Mouse (Mus musculus) ES-E14 (cell line): ENCODE measurements around the gene Spata5.

Experiments
- CHD2 ChIP-seq: IDR thresholded peaks from 2 replicates; pipeline ENCODE4 v1.6.1; 2014; ENCODE audit warnings: mild to moderate bottlenecking, low read depth, low read length, inconsistent platforms
- HCFC1 ChIP-seq: IDR thresholded peaks from 2 replicates; pipeline ENCODE4 v1.6.1; 2012; ENCODE audit warnings: low read length, inconsistent platforms, borderline replicate concordance; ENCODE audit not compliant: insufficient read depth
- MAFK ChIP-seq: IDR thresholded peaks from 2 replicates; pipeline ENCODE4 v1.6.1; 2014; ENCODE audit warnings: mild to moderate bottlenecking, low read depth, low read length, inconsistent platforms; ENCODE audit not compliant: insufficient read depth
- ZC3H11A ChIP-seq: IDR thresholded peaks from 2 replicates; pipeline ENCODE4 v1.6.1; 2012; ENCODE audit warnings: low read depth, mild to moderate bottlenecking, inconsistent platforms, low read length, borderline replicate concordance

DNA sequence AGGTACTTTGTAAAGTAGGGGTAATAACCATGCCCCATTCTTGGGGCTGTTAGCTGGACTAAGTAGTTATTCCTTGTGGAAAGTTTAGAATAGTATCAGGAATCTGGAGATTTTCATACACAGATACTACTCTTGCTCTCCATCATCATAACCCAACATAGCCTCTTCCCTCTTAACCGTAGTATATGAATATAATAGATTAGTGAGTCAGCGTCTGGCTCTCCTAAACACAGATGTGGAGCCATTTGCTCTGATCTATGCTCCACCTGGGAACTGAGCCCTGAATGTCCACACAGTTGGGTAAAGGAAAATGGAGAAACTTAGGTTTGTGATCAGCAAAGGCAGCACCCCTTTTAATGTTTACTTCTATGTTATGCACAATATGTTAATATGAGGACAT is 96.7 kb downstream of the Spata5 start:
- TF ChIP-seq HCFC1 (no peak), MAFK (no peak), ZC3H11A (no peak), CHD2 (no peak)
